Mouse (Mus musculus): ENCODE data around the gene Fthl17b. TPM values are rescaled to one million over a fixed set of nuclear protein-coding genes. Genes with fewer than 3 reads are reported as not detected.

Fthl17b gene
- not detected for total RNA-seq (2023)

DNA sequence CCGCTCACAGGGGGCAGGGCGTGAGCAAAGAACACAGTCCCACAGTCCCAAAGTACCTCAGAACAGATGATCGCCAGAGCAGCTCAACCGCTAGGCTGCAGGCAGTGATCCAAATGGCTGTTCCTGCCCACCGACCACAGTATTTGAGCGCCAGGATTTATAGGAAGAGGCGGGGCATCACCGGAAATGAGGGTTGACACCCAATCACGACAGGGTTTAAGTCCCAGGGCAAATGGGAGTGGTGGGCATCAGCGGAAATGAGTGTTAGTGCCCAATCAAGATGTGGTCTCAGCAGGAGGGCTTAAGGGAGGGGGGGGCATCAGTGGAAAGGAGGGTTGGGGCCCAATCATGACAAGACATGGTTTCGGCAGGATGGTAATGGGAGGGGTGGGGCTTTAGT is at the start of gene Fthl17b:
TSS of gene Fthl17b (minus strand) at position 101 of the 400 bp plus-strand sequence.

DNA sequence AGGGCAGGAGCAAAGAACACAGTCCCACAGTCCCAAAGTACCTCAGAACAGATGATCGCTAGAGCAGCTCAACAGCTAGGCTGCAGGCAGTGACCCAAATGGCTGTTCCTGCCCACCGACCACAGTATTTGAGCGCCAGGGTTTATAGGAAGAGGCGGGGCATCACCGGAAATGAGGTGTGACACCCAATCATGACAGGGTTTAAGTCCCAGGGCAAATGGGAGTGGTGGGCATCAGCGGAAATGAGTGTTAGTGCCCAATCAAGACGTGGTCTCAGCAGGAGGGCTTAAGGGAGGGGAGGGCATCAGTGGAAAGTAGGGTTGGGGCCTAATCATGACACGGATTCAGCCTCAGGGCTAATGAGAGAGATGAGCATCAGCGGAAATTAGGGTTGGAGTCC is 23.9 kb upstream of the Fthl17b start, which contains the start of gene Fthl17d:
TSS of gene Fthl17d (minus strand) at position 101 of the 400 bp plus-strand sequence.

DNA sequence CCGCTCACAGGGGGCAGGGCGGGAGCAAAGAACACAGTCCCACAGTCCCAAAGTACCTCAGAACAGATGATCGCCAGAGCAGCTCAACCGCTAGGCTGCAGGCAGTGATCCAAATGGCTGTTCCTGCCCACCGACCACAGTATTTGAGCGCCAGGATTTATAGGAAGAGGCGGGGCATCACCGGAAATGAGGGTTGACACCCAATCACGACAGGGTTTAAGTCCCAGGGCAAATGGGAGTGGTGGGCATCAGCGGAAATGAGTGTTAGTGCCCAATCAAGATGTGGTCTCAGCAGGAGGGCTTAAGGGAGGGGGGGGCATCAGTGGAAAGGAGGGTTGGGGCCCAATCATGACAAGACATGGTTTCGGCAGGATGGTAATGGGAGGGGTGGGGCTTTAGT is 13.7 kb upstream of the Fthl17b start, which contains the start of gene Fthl17c:
TSS of gene Fthl17c (minus strand) at position 101 of the 400 bp plus-strand sequence.

Other genes starting within 250 kb of the Fthl17b start
- not detected for gene Ssx9, start 214.5 kb downstream of the Fthl17b start, total RNA-seq (2023)
- gene Ssxb5, start 159.3 kb downstream of the Fthl17b start, total RNA-seq (2023) = not detected
- not detected for gene Gm6592, start 119.0 kb downstream of the Fthl17b start, total RNA-seq (2023)
- gene Gm5751, start 88.7 kb downstream of the Fthl17b start, total RNA-seq (2023) = not detected
- 2.2 TPM for gene B630019K06Rik, start 70.6 kb downstream of the Fthl17b start, total RNA-seq (2023)
- not detected for gene Fthl17c, start 13.6 kb upstream of the Fthl17b start, total RNA-seq (2023)
- not detected for gene Fthl17d, start 23.8 kb upstream of the Fthl17b start, total RNA-seq (2023)
- not detected for gene Fthl17e, start 70.5 kb upstream of the Fthl17b start, total RNA-seq (2023)
- gene Fthl17f, start 100.0 kb upstream of the Fthl17b start, total RNA-seq (2023) = not detected
- gene 4930402K13Rik, start 141.6 kb upstream of the Fthl17b start, total RNA-seq (2023) = not detected
- not detected for gene Lancl3, start 236.9 kb upstream of the Fthl17b start, total RNA-seq (2023)

All from CD4-positive naive resting alpha-beta T cell, adult 57 days (primary cell).